Mouse (Mus musculus) adrenal gland, postnatal 10 days (tissue): ENCODE measurements around the gene Rflna. TPM values are rescaled to one million over a fixed set of nuclear protein-coding genes. Genes with fewer than 3 reads are reported as not detected.

Experiments used
- DNase-seq: peaks from one replicate; pipeline ENCODE4 v3.0.0; 2021; ENCODE audit warnings: mixed read lengths
- long read RNA-seq, 2 experiments: library from polyadenylated mRNA; stranded (forward); transcript quantifications; one replicate each; pipeline ENCODE4 v2.0.0; 2021
- total RNA-seq, 2 experiments: library from RNA; stranded (reverse); gene quantifications; 2 replicates each; pipeline ENCODE4 v1.2.3; 2021

The Rflna gene
- 1 to 10 TPM; 4.3 TPM for total RNA-seq
- long read RNA-seq, experiment 1, partial matches to known transcripts, result 0 of 3 reads
- long read RNA-seq, experiment 1, other reads (novel, unspliced or antisense), result 0 of 3 reads
- long read RNA-seq, experiment 2, transcript Rflna-203 (3 exons, 1,649 nt), result major isoform, 8 of 9 reads
- long read RNA-seq, experiment 2, partial matches to known transcripts, result 0 of 9 reads
- long read RNA-seq, experiment 2, other reads (novel, unspliced or antisense), result 1 of 9 reads

DNA sequence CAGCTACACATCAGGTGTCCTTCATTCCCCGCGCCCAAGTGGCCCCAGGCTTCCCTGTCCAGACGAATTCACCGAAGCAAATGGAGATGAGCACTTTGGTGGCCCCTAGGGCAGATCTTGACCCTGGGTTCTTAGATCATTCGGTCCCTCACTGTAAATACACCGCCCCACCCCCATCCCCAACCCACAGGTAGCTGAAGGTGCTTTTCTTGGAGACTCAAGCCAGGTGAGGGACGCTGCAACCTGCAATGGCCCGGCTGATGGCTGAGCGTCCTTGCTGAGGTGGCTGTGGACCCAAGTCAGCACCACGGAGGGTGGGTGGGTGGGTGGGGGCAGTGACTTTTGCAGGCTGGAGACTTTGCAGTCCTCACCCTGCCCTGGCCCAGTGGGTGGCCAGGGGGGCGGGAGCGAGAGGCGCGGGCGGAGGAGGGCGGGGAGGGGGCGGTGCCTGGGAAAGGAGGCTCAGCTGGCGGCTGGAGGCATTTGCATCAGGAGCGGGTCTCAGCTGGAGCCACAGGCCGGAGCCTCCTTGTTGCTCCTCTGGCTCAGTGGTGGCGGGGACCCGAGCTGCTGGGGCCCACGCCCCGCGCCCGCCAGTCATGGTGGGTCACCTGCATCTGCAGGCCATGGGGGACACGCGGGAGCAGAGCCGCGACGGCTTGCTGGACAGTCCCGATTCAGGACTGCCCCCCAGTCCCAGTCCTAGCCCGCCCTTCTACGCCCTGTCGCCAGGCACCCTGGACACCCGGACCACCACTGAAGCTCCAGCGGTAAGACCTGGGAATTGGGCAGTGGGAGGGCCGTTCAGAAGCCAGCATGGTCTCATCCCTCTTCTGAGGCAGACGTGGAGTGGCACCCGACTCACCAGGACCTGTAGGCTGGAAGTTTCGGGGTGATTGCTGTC, at the start of gene Rflna:
Gene Rflna, plus strand, starts transcription at position 253 of the 904 bp plus-strand sequence.
- DNase-seq, result peak; percentile 71

DNA sequence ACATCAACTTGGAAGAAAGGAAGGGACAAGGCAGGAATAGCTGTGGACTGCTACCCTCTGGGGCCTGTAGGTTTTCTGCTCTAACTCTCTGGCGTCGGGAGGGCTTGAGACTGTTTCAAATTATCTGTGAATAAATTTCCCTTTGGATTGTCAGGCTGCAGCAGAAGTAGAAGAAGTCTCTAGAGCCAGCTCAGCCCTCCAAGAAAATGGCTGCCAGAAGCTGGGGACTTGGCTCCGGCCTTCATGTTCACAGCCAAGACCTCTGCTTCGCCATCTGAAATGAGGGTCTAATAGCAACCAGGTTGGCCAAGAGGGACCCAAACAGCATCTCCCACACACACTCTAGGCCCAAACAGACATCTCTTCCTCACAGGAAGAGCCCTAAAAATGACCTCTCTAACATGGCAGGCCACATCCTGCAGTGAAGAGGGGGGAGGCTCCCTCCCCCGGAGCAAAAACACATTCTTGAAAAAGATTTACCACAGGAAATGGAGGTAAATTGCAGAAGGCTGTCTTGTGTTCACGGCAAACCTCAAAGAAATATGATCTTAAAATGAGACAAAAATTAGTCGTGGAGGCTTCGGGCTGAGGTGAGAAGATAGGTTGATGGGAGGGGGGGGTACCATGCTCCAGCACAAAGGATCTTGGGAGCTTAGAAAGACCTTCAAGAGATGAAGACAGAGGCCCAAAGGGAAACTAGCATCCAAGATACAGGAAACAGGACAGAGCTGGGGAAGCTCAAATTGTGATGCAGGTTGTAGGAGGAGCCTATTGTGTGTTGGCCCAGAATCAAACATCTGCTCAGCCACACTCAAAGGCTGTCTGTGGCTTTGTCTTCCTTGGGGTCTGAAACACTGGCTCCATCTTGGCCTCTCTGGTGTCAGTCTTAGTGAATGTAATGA, 48.4 kb upstream of the Rflna start:
- no peak for DNase-seq

DNA sequence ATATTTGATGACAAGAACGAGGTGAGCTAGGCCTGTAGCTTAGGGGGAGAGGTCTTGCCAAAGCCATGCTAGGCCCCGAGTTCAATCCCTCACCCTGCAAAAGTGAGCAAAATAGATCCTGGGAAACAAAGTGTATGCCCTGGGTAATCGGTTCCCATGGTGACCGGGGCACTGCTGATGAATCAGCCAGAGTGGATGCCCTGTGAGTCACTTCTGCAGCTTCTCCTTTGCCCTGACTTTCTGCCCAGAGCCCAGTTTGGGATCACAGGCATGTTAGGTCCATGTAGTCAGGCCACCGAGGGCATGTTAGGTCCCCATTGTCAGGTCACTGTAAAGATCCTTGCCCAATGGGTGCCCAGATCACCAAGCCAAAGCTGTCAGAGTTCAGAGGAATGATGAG, 45.5 kb upstream of the Rflna start:
- peak; percentile 74 for DNase-seq

DNA sequence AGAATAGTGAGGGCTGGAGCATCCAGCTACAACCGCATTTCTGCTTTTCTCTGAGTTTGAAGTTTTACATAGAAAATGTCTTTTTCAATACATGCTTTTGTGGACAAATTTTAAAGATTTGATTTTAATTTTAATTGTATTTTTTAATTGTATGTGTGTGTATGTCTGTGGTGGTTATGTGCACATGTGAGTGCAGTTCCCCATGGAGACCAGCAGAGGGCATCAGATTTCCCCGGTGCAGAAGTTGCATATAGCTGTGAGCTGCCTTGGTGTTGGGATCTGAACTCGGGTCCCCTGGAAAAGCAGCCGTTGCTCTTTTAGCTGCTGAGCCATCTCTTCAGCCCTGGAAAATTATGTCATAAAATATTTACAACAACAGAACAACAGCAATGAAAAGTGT, 43.9 kb upstream of the Rflna start:
- DNase-seq, result no peak

DNA sequence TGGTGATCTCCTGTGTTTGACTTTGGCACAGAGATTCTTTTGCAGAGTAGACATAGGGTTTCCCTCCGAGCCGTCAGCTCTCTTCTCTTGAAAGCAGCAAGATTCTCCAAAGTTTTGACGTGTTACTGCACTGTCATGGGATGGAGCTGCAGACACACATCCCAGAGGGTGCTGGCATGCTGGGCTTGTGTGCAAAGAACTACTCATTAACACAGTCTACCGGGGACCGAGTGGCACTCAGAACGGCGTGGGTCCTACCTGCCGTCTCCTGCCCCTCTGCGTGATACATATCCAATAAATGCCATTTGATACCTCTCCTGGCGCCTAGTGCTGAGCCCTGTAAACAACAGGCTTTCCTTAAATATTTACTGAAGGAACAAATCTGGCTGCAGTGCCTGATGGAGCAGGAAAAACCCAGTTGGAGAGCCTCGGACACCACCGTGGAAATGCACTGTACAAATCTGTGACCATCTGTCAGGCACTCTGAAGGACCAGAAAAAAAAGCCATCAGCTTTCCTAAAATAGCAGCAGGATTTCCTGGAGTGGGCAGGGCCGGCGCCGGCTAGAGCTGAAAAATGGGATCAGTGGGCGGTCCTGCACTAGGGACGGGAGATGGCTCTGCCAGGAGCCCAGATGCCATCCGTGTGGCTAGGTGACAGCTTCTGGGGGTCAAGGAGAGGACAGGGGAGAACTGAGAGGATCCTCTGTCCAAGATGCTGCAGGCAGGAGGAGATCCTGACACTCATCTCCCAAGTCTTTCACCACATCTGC, 42.7 kb upstream of the Rflna start:
- peak; percentile 69 for DNase-seq

DNA sequence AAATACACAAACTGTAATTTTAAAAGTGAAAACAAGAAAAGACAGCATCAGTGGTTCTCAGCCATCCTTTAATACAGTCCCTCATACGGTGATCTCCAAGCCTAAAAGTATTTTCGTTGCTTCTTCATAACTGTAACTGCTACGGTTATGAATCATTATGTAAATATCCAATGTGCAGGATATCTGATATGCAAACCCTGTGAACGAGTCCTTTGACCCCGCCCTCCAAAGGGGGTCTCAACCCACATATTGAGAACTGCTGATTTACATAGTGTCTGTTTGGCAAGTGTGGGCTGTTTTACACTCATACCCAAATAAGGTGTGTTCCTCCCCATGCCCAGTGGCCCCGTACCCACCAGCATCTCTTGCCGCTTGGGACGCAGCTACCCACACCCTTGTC, 41.6 kb upstream of the Rflna start:
- DNase-seq, result no peak

DNA sequence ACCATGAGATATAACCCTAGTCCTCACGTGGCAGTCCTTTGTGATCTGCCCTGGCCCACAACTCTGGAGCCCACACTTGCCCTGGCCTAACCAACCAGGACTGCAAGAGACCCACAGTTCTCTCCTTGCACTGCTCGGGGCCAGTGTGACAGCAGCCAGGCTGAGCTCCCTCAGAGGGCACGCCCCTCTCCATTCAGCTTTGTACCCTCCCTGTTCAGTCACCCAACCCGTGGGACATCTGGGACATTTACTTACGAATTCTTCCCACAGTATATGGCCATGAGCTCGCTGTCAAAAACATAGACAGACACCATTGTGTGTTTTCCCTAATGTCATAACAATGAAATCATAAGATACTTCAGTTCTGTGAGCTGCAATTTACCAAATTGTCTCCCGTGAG, 40.3 kb upstream of the Rflna start:
- DNase-seq, result no peak

DNA sequence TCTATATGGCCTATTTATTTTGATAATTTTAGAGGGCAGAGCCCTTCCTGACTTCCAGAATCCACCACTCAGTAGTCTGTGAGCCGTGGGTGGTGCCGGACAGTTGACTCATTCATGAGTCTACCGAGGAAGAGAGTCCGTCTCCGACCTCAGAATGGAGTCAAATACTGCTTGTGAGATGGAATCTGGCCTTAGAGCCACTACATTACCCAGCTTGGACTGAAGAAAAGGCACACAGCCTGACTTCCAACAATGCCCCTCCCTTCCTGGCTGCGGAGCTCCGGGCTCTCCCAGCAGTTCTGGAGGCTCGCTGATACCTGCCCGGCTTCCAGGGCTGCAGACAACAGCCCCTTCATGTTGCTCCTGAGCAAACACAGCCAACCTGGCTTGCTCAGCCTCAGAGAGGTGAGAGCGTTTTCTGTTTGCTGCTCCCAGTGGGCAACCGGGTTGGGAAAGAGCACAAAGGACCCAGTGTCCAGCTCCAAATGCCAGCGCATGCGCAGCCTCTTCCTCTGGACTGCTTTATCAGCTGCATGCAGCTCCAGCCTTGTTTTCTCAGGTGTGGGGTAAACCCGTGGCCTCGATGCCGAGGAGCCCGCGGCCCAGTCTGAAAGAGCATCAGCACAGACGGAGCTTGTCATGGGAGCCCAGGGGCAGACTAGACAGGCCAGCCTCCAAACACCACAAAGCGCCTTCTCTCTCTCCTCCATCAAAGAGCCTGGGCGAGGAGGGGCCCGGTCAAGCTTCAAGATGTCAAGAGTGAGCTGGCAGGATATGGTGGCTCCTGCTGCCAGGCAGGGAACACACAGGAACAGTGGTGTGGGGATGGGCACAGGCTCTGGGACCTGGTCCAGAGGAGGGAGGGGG, 39.0 kb upstream of the Rflna start:
- DNase-seq, result peak; percentile 55

DNA sequence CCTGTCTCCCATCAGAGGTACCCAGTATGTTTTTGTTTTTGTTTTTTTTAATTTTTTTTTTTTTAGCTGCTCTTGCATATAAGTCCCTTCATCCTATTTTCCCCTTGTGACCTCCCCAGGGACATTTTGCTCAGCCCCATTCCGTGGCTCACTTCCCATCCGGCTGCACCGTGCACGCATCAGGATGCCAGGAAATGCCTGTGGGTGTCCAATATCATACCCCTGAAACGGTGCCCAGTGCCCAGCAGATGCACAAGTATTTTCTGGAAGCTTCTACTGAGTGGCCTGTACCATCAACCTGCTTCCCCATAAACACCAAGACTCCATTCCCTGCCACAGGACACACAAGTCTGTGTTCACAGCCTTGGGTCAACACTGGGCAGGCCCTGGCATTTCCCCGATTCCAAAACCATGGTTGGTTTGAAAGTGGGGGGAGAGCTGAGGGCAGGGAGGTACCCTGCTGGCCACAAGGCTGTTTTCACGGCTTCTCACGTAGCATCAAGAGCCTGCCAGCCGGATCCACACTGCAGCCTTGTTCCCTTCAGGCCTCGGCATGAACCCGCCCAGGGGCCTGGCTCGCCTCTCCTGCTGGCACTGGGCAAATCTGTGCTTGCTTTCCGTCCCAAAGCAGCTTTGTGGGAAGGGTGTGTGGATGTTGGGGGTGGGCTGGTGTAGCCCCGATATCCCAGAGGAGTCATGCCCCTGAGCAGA, 36.2 kb upstream of the Rflna start:
- peak; percentile 39 for DNase-seq

DNA sequence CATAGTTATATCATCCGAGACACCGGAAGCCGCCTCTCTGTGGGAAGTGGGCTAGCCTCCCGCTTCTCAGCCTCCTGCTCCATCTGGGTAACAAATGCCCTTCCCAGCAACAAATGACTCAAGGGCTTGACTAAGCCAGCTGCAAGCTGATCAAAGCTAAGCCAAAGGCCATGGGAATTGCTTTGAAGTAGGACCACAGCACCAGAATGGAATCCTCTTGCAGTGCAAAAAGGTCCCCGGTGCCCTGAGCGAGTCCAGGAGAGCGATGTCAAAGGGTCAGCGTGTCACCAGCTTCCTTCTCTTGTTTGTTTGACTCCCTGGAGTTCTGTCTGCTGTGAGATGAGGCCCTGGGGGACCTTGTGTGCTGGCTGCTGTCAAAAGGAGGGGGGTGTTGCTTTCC, 33.2 kb upstream of the Rflna start:
- DNase-seq, result peak; percentile 67

DNA sequence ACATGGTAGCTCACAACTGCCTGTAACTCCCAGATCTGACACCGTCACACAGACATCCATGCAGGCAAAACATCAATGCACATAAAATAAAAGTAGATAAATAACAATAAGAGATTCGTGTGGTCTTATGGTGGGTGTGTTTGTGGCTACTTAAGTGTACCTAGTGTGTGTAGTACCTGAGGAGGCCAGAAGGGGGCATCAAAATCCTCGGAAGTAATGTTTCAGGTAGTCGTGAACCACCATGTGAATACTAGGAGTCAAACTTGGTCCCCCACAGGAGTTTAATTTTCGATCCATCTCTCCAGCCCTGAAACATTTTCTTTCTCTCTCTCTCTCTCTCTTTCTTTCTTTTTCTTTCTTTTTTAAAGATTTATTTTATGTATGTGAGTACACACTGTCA, 16.8 kb upstream of the Rflna start:
- no peak for DNase-seq

DNA sequence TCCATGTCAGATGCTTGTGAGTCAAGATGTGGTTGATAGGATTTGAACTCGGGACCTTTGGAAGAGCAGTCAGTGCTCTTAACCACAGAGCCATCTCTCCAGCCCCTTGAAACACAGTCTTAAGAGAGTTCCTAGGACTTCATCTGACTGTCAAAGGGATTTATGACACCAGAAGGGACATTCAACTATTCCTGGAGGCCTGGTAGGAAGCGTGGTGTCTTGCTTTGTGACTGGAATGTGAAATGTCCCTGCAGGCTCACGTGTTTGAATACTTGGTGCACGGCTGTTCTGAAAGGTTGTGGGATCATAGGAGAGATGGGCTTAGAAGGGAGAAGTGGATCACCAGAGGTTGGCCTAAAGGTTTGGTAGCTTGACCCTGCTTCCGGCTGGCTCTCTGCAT, 16.4 kb upstream of the Rflna start:
- no peak for DNase-seq

DNA sequence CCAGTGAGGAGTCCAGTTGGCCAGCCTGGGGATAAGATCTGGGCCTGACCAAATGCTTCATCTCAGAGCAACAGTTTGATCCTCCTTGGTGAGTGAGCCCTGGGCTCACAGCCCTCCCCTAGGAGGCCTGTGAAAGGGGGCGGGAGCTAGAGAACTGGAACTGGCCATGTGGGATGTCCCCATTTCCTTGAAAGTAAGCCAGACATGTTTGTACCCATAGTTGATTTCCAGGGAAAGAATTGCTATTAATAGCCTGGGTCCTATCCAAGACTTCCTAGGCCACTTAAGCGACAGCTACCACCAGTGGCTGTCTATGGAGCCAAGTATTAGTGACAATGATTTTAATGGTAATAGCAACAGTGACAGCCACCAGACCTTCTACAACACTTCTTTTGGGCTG, 13.3 kb upstream of the Rflna start:
- DNase-seq, result no peak

DNA sequence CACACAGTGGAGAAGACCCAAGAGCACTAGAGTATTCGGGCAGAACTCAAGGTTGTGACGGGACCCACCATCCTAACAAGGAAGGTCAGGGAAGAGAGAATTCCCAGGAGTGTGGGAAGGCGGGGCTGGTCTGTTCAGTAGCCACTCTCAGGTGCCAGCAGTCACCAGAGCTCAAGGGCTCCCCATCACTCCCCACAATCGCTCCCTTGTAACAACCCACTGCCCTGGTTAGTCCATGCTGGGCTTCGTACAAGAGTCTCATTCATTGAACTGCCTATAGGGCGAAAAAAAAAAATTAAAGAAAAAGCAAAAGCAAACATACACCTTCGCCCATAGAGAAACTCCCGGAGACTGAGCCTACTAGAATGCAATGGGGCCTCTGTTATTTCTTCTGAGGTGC, 10.7 kb upstream of the Rflna start:
- no peak for DNase-seq

DNA sequence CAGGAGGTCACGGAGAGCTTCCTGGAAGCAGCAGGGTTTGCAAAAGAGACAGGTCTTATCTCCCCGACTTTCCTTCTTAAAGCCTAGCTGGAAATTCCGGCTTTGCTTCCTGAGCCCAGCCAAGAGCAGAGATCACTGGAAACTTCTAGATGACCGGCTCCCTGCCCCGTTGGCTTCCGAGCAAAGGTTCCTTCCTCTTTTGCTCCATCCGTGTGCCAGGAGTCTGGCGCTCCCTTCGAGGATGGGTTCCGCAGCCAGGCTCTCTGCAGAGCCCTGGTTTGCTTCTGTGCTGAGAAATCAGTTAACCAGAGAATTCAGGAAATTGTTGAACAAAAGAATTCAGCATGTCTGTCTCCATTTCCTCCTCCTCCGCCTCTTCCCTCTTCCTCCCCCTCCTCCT, 10.1 kb upstream of the Rflna start:
- no peak for DNase-seq

DNA sequence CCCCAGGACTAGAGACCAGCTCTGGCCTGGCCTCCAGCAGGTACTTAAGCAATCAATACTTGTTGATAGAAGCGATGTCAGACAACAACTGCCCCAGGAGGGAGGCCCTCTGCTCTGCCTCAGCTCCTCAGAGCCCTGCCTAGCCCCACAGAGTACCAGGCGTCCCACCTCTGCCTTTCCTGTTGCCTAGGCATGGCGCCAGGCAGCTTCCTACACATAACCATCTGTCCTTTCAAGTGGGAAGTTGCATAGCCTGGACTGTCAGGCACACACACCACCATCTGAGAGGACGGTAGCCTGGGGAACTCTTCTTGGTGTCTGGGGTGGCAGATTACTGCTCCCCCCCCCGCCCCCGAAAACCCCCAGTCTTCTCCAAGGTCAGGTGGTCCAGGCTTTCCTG, 6.2 kb upstream of the Rflna start:
- DNase-seq, result no peak

DNA sequence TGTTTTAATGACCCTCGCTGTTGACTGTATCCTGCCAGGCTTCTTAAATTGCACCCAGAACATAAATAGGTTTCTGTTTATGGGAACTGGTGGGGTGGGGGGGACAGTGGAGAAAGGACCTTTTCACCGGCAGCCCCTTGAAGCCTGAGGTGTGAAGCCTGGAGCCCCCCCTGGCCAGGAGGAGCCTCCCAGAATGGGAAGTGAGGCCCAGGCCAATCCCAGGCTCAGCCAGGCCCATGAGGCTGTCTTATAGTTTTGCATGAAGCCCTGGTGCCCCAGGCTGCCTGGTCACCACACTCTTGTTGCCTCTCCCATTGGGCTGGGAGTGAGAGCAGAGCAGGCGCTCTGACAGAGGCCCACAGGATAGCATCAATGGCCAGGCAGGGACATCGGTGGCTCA, 5.1 kb upstream of the Rflna start:
- DNase-seq, result no peak

DNA sequence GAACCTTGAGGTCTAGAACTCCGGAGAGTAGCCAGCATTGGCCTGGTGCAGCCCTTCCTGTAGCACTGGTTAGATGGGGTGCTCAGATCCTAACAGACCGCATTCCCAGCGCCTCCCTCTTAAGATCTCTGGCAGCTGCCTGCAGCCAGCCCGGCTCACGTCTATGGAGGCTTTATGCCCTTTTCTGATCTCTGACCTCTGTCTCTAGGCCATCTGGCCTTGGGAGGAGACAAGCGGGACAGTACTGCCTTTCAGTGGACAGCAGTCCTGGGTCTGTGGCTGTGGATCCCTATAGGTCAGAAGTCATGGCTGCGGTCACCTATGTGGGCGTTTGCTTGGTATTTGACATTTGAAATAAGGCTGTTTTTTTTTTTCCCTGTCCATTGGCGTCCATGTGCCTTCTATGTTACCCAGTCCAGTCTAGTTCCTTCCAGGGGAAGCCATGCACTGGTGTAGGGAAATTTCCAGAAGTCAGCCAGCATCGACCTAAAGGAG, 2.2 kb upstream of the Rflna start:
- no peak for DNase-seq

DNA sequence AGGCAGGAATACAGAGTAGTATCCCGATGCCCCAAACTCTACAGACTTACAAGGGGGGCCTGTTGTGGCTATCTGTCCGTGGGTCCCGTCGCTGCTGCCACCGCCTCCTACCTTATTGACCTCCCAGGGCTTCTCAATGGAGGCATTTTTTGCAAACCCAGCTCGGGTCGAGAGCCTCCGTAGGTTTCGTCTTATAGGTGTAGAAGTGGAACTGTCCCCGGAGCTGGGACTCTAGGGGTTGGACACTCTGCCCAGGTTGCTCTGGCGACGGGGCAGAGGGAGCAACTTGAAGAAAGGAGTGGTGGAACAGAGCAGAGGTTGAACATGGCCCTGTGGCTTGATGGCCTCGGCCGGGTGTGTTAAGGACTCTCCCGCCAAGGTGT, 843 bp downstream of the Rflna start:
- no peak for DNase-seq
